Mouse (Mus musculus): ENCODE data around the gene Clpb. TPM values are rescaled to one million over a fixed set of nuclear protein-coding genes. Genes with fewer than 3 reads are reported as not detected.
A peak's percentile ranks its signal among the peaks of the same experiment; 100 is the strongest.

Clpb gene
- polyA plus RNA-seq, 1 experiment from 2014 or later, result 54.9 TPM

GRCm38 (mm10) chr7:101726980-101727379 lies 63.5 kb downstream of the Clpb start:
- H3K4me2 ChIP-seq (replicated peaks; ENCODE audit: low read depth, low read length), result no peak overlapping the region
- H3K27ac ChIP-seq (ENCODE audit: low read depth, low read length), result no peak overlapping the region
- 13% methylated on average over 2 of the region's 2 CpGs for WGBS
- H3K4me3 ChIP-seq (ENCODE audit: low read length), result no peak overlapping the region
- no peak for ATAC-seq (ENCODE audit: low FRiP score, low TSS enrichment)
- no peaks in the 10 kb centered on the region for H3K9me3 ChIP-seq (ENCODE audit: control insufficient read depth, low read length)
- H3K36me3 ChIP-seq (ENCODE audit: control insufficient read depth, insufficient read depth, low read length), result no peaks in the 10 kb centered on the region
- no peaks in the 10 kb centered on the region for H3K4me1 ChIP-seq (ENCODE audit: control insufficient read depth, insufficient read depth, low read length)
- no peak overlapping the region for H3K9ac ChIP-seq (ENCODE audit: low read depth, low read length)
- no peaks in the 10 kb centered on the region for H3K27me3 ChIP-seq (ENCODE audit: control insufficient read depth, insufficient read depth, low read length)

- no peak overlapping the region for H3K27ac ChIP-seq (ENCODE audit: low read depth, low read length)
- no peaks in the 10 kb centered on the region for H3K36me3 ChIP-seq (ENCODE audit: control insufficient read depth, insufficient read depth, low read length)
- WGBS, result 93% methylated on average over 1 of the region's 1 CpGs
- no peak overlapping the region for H3K4me3 ChIP-seq (ENCODE audit: low read length)
- no peaks in the 10 kb centered on the region for H3K4me1 ChIP-seq (ENCODE audit: control insufficient read depth, insufficient read depth, low read length)
- ATAC-seq (ENCODE audit: low FRiP score, low TSS enrichment), result no peak
- no peaks in the 10 kb centered on the region for H3K9me3 ChIP-seq (ENCODE audit: control insufficient read depth, low read length)
- no peak overlapping the region for H3K4me2 ChIP-seq (replicated peaks; ENCODE audit: low read depth, low read length)
- no peaks in the 10 kb centered on the region for H3K27me3 ChIP-seq (ENCODE audit: control insufficient read depth, insufficient read depth, low read length)
- no peak overlapping the region for H3K9ac ChIP-seq (ENCODE audit: low read depth, low read length)
Observed at GRCm38 (mm10) chr7:101732096-101732495, 68.7 kb downstream of the Clpb start.

GRCm38 (mm10) chr7:101733042-101733441 lies 69.6 kb downstream of the Clpb start:
- Histone ChIP-seq H3K9ac (ENCODE audit: low read depth, low read length) (no peak overlapping the region), H3K36me3 (ENCODE audit: control insufficient read depth, insufficient read depth, low read length) (no peaks in the 10 kb centered on the region), H3K27ac (ENCODE audit: low read depth, low read length) (no peak overlapping the region), H3K9me3 (ENCODE audit: control insufficient read depth, low read length) (no peaks in the 10 kb centered on the region), H3K4me3 (ENCODE audit: low read length) (no peak overlapping the region), H3K27me3 (ENCODE audit: control insufficient read depth, insufficient read depth, low read length) (no peaks in the 10 kb centered on the region), H3K4me2 (replicated peaks; ENCODE audit: low read depth, low read length) (no peak overlapping the region), H3K4me1 (ENCODE audit: control insufficient read depth, insufficient read depth, low read length) (no peaks in the 10 kb centered on the region)
- 93% methylated on average over 2 of the region's 2 CpGs for WGBS
- ATAC-seq (ENCODE audit: low FRiP score, low TSS enrichment), result no peak

GRCm38 (mm10) chr7:101735297-101735696 lies 71.9 kb downstream of the Clpb start:
- 88% methylated on average over 1 of the region's 1 CpGs for WGBS
- H3K4me1 ChIP-seq (ENCODE audit: control insufficient read depth, insufficient read depth, low read length), result no peaks in the 10 kb centered on the region
- H3K4me2 ChIP-seq (replicated peaks; ENCODE audit: low read depth, low read length), result no peak overlapping the region
- no peak overlapping the region for H3K4me3 ChIP-seq (ENCODE audit: low read length)
- no peaks in the 10 kb centered on the region for H3K9me3 ChIP-seq (ENCODE audit: control insufficient read depth, low read length)
- no peak overlapping the region for H3K9ac ChIP-seq (ENCODE audit: low read depth, low read length)
- no peaks in the 10 kb centered on the region for H3K36me3 ChIP-seq (ENCODE audit: control insufficient read depth, insufficient read depth, low read length)
- ATAC-seq (ENCODE audit: low FRiP score, low TSS enrichment), result no peak
- H3K27ac ChIP-seq (ENCODE audit: low read depth, low read length), result no peak overlapping the region
- no peaks in the 10 kb centered on the region for H3K27me3 ChIP-seq (ENCODE audit: control insufficient read depth, insufficient read depth, low read length)

- no peak for ATAC-seq (ENCODE audit: low FRiP score, low TSS enrichment)
- Histone ChIP-seq H3K36me3 (ENCODE audit: control insufficient read depth, insufficient read depth, low read length) (no peaks in the 10 kb centered on the region), H3K4me2 (replicated peaks; ENCODE audit: low read depth, low read length) (no peak overlapping the region), H3K27ac (ENCODE audit: low read depth, low read length) (no peak overlapping the region), H3K9me3 (ENCODE audit: control insufficient read depth, low read length) (no peaks in the 10 kb centered on the region), H3K9ac (ENCODE audit: low read depth, low read length) (no peak overlapping the region), H3K4me1 (ENCODE audit: control insufficient read depth, insufficient read depth, low read length) (no peaks in the 10 kb centered on the region), H3K4me3 (ENCODE audit: low read length) (no peak overlapping the region), H3K27me3 (ENCODE audit: control insufficient read depth, insufficient read depth, low read length) (no peaks in the 10 kb centered on the region)
- 76% methylated on average over 3 of the region's 3 CpGs for WGBS
Observed at GRCm38 (mm10) chr7:101737735-101738134, 74.3 kb downstream of the Clpb start.

GRCm38 (mm10) chr7:101739602-101740001 lies 76.2 kb downstream of the Clpb start:
- no peak overlapping the region for H3K4me3 ChIP-seq (ENCODE audit: low read length)
- no peaks in the 10 kb centered on the region for H3K9me3 ChIP-seq (ENCODE audit: control insufficient read depth, low read length)
- H3K4me1 ChIP-seq (ENCODE audit: control insufficient read depth, insufficient read depth, low read length), result no peaks in the 10 kb centered on the region
- no peak for ATAC-seq (ENCODE audit: low FRiP score, low TSS enrichment)
- H3K27ac ChIP-seq (ENCODE audit: low read depth, low read length), result no peak overlapping the region
- 29% methylated on average over 1 of the region's 1 CpGs for WGBS
- H3K4me2 ChIP-seq (replicated peaks; ENCODE audit: low read depth, low read length), result no peak overlapping the region
- no peaks in the 10 kb centered on the region for H3K36me3 ChIP-seq (ENCODE audit: control insufficient read depth, insufficient read depth, low read length)
- no peaks in the 10 kb centered on the region for H3K27me3 ChIP-seq (ENCODE audit: control insufficient read depth, insufficient read depth, low read length)
- H3K9ac ChIP-seq (ENCODE audit: low read depth, low read length), result no peak overlapping the region

- Histone ChIP-seq H3K4me3 (ENCODE audit: low read length) (no peak overlapping the region), H3K27ac (ENCODE audit: low read depth, low read length) (no peak overlapping the region), H3K36me3 (ENCODE audit: control insufficient read depth, insufficient read depth, low read length) (no peaks in the 10 kb centered on the region), H3K9ac (ENCODE audit: low read depth, low read length) (no peak overlapping the region), H3K4me2 (replicated peaks; ENCODE audit: low read depth, low read length) (no peak overlapping the region), H3K27me3 (ENCODE audit: control insufficient read depth, insufficient read depth, low read length) (no peaks in the 10 kb centered on the region), H3K9me3 (ENCODE audit: control insufficient read depth, low read length) (no peaks in the 10 kb centered on the region), H3K4me1 (ENCODE audit: control insufficient read depth, insufficient read depth, low read length) (peaks cover 5% of the 10 kb centered on the region; the same call in 1 of the 2 replicates)
- ATAC-seq (ENCODE audit: low FRiP score, low TSS enrichment), result no peak
- 57% methylated on average over 4 of the region's 4 CpGs for WGBS
Observed at GRCm38 (mm10) chr7:101743487-101743886, 80.1 kb downstream of the Clpb start.

- peaks cover 5% of the 10 kb centered on the region; the same call in 1 of the 2 replicates for H3K4me1 ChIP-seq (ENCODE audit: control insufficient read depth, insufficient read depth, low read length)
- H3K9me3 ChIP-seq (ENCODE audit: control insufficient read depth, low read length), result no peaks in the 10 kb centered on the region
- peak; percentile 80 for ATAC-seq (ENCODE audit: low FRiP score, low TSS enrichment)
- no peak overlapping the region for H3K4me3 ChIP-seq (ENCODE audit: low read length)
- WGBS, result 18% methylated on average over 12 of the region's 12 CpGs
- H3K4me2 ChIP-seq (replicated peaks; ENCODE audit: low read depth, low read length), result no peak overlapping the region
- no peaks in the 10 kb centered on the region for H3K36me3 ChIP-seq (ENCODE audit: control insufficient read depth, insufficient read depth, low read length)
- H3K27me3 ChIP-seq (ENCODE audit: control insufficient read depth, insufficient read depth, low read length), result no peaks in the 10 kb centered on the region
- no peak overlapping the region for H3K27ac ChIP-seq (ENCODE audit: low read depth, low read length)
- H3K9ac ChIP-seq (ENCODE audit: low read depth, low read length), result no peak overlapping the region
Observed at GRCm38 (mm10) chr7:101746559-101747334, 83.3 kb downstream of the Clpb start.

- Histone ChIP-seq H3K4me2 (replicated peaks; ENCODE audit: low read depth, low read length) (no peak overlapping the region), H3K4me1 (ENCODE audit: control insufficient read depth, insufficient read depth, low read length) (peaks cover 5% of the 10 kb centered on the region; the same call in 1 of the 2 replicates), H3K27ac (ENCODE audit: low read depth, low read length) (no peak overlapping the region), H3K36me3 (ENCODE audit: control insufficient read depth, insufficient read depth, low read length) (peaks cover 4% of the 10 kb centered on the region; the same call in 1 of the 2 replicates), H3K4me3 (ENCODE audit: low read length) (no peak overlapping the region), H3K9ac (ENCODE audit: low read depth, low read length) (no peak overlapping the region), H3K9me3 (ENCODE audit: control insufficient read depth, low read length) (no peaks in the 10 kb centered on the region), H3K27me3 (ENCODE audit: control insufficient read depth, insufficient read depth, low read length) (no peaks in the 10 kb centered on the region)
- WGBS, result 95% methylated on average over 2 of the region's 2 CpGs
- ATAC-seq (ENCODE audit: low FRiP score, low TSS enrichment), result no peak
Observed at GRCm38 (mm10) chr7:101750268-101750667, 86.8 kb downstream of the Clpb start.

All from kidney, embryonic 14.5 days (tissue).